Mouse (Mus musculus): ENCODE data around the gene Itih4. TPM values are rescaled to one million over a fixed set of nuclear protein-coding genes. Genes with fewer than 3 reads are reported as not detected.

The Itih4 gene
- total RNA-seq, 2 experiments from 2014 or later = not detected

DNA sequence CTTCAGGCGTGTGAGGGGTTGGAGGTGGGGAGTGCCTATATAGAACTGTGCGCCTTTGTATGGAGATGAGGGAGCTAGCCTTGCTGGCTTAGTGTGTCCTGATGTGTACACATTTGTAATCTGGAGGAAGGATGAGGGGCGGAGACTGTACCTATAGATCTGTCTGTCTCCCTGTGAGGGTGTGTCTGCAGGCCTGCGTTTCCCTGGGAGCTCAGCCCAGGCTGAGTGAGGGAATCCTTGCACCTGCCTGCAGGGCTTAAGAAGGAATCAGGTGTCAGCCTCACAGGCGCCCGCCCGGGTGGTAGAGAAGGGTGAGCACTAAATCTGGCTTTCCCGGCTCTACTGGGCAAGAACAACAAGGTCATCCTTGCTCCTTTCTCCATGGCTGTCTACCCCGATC lies 6.5 kb upstream of the Itih4 start:
- DNase-seq = no peak

DNA sequence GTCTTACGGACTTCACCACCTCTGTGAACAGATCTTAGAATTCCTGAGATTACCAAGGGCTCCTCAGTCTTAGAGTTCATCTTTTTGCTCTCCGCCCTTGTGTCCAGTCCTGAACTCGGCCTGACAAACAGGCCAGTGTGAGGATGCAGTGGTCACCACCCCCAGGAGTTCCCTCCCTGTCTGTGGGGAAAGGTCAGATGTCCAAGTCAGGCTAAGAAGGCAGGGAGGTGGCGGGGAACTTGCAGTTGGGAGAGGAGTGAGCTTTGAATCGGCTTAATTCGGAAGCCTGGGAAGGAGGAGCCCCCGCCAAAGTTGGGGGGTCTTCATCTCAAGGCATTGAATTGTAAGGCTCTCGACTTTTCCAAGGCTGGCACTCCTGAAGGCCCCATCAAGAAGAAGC lies 6.0 kb upstream of the Itih4 start:
- no peak for DNase-seq

DNA sequence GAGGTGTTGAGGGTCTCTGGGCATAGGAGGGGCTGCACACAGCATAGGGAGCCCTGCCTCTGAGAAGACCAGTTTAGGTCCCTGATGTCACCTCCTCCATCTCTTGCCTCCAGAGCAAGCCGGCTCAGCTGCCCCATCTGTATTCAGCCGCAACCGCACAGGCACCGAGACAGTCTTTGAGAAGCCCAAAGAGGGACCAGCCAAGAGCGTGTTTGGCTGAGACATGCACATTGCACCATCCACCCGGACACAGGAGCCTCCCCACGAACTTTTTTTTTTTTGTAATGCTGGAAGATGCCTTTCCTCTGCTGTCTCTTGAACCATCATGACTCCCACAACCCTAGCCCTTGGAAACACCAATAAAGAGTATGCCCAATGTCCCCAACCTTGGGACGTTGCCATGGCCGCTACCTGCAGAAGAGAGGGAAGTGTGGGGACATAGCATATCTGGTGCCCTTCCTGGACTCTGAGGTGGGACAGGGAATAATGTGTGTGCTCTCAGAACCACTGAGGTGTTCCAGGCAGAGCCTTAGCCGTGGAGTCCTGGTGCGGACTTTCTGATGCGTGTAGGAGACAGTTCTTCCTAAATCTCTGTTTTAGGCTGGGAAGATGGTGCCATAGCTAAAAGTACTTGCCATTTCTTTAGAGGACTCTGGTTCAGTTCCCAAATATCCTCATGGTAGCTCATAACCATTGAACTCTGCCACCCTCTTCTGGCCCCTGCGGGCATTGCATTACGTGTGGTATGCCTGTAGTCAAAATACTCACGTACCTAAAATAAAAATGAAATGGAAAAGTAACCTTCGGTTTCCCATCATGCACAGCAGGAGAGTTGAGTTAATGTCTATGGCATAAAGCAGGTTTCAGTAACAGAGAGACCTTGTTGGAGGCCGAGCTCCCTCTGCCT lies 5.2 kb upstream of the Itih4 start:
- DNase-seq = no peak

DNA sequence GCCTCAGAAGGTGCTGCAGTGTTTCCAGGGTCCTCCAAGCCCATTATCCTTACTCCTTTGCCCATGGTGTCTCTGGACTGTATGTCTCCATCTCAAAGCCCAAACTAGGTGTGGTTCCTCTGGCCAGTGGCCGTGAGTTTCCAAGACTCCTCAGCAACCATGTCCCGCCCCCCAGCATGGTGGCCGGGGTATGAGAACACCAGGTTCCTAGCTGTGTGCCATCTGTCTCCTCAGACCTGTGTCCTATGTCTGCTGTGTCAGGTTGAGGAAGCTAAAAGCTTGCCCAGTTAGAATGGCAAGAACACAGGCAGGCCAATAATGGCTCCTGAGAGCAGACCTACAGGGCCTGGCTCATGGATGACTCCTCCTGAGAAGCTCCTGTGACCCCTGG lies 4.6 kb upstream of the Itih4 start:
- DNase-seq = no peak

DNA sequence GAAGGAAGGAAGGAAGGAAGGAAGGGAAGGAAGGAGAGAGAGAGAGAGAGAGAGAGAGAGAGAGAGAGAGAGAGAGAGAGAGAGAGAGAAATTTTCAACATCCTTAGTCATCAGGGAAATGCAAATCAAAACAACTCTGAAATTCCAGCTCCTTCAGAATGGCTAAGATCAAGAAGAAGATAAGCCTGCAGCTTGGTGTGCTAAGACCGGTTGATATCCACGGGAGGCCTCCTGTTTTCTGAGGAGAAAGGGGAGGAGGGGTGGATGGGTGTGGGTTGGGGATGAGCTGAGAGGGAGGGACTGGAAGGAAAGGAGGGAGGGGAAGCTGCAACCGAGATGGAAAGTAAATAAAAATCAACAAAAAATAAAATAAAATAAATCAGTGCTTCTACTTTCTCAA lies 978 bp upstream of the Itih4 start:
- DNase-seq = no peak

DNA sequence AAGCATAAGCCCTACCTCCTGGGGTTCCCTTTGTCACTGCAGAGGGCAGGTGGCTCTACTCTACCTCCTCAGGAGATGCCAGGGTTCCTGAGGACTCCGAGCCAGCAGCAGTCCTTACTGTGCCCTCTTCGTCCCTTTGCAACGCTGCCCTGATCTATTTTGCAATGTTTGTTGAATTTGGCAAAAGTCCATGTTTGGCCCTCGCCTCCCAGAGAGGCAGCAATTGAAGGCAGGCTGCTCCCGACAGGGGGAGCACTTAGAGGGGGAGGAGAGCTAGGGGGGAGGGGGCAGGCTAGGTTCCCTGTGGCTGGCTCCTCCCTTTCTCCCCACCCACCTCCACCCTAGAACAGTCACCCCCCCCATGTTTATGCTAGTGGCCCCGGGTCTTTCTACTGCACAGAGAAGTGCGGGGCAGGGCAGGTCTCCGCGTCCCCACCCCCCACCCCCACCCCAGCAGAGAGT lies 2.0 kb downstream of the Itih4 start:
- DNase-seq = no peak

DNA sequence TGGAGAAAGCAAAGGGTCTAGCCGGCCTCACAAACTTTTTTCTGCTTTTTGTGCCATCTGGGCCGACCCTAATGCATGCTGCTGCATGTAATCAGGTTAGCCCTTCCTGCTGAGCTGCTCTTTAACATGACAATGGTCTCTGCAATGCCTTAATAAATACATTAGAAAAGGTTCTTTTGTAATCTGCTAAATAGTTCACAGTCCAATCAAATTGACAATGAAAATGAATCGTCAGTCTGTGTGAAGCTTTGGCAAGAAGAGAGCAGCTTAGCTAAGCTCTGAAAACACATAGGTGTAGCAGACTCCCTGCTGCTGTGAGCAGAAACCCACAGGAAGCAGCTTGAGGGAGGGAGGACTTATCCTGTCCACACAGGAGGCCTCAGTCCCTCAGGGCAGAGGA lies 13.7 kb downstream of the Itih4 start:
- DNase-seq = no peak

DNA sequence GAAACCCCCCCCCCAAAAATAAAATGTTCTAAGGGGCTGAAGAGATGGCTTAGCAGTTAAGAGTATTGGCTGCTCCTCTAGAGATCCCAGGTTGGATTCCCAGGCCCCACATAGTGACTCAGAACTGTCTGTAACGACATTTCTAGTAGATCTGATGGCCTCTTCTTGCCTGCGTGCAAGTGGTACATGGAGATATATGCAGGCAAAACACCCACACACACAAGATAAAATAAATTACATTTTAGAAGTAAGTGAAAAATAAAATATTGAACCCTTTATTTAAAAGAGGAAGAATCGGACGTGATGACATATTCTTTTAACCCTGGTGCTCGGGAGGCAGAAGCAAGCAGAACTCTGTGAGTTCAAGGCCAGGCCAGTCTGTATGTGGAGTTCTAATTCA lies 16.4 kb downstream of the Itih4 start:
- no peak for DNase-seq

DNA sequence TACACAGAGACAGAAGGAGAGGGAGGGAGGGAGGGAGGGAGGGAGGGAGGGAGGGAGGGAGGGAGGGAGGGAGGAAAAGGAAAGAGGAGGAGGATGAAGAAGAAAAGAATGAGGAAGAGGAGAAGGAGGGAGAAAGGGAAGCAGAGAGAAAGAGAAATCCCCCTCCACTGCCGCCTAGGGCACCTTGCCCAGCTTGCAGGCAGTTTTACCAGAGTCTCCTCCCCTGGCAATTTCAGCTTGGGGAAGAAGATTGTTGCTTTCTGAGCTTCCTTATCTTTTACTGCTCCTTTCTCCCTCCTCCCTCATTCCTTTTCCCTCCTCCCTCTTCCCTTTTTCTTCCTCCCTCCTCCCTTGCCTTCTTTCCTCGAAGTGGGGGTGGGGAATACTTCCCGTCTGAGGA lies 16.8 kb downstream of the Itih4 start:
- DNase-seq = no peak

DNA sequence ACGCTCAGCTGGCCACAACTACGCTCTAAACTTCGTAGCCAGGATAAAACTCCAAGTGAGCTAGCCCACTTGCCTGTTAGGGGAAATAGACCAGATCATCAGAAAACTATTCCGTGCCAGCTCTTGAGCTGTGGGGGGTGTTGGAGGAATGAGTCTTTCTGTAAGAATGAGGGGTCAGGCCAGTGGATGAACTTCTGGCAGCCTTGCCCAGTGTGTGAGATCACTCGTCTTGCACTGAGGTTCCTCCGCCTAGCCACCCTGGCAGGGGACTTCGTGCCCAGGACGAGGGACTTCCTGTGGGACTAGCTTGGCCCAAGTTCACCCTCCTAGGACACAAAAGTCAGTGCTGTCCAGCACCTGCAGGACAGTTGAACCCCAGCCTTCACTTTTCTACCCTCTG lies 18.0 kb downstream of the Itih4 start:
- DNase-seq = no peak

DNA sequence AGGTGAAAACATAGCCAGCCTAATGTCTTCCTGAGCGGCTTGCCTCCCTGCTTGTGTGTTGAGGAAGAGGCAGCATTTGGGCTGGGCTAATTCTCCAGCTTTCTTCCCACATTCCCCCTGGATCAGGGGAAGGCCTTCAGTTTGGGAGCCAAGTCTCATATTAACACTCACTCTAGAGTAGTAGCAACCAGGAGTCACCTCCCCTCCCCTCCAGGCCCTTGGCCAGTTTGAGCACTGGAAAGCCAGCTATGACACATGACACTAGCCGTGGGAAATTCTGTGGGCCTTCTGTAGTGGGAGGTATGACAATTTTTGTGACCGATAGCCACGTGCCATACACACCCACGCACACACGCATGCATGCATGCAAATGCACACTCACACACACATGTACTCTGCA lies 19.7 kb downstream of the Itih4 start:
- DNase-seq = no peak

DNA sequence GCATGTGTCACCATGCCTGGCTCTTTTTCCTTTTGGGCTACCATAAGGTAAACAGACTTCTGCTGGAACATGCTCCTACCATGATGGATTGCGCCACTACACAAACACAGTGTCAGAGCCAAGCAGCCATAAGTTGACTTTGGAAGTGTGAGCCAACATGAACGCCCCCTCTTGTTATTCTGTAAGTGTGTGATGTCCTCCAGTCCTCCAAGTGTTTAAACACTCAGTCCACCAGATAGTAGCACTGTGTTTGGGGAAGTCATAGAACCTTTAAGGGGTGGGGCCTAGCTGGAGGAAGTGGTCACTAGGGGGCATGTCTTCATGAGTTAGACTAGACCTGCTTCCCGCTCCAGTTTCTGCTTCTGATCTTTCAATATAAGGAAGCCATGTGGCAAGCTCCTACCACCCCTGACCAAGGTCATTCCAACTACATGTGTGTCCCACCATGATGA lies 21.6 kb downstream of the Itih4 start:
- DNase-seq = no peak

DNA sequence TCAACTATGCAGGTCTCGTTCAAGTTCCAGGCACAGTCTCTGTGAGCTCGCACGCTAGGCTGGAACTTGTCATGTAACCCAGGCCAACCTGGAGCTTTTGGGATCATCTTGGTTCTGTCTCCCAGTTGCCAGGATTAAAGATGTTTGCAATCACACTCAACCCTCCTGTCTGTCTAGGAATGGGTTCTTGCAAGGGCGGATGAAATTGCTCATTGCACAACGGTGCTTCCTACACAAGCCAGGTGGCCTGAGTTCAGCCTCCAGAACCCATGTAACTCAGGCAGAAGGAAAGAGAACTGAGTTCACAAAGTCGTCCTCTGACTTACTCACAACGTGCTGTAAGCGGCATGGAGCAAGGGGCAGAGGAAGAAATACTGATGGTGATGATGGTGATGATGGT lies 24.9 kb downstream of the Itih4 start:
- no peak for DNase-seq

DNA sequence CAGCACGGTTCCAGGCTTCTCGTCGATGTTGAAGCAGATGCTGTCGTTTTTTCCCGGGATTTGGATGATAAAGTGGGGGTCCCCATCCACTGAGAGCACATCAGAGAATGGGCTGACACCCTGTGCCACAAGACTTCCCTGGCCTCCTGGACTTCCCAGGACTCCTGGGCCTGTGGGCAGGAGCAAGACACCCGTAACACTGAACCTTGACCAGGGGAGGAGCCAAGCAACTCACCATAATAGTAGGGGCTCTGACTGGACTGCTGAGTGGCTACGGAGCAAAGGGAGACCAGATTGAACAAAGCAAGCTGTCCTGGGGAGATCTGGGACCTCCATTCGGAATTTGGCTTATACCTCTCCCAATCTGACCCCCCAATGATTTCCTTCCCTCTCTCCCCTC lies 26.4 kb downstream of the Itih4 start:
- DNase-seq = no peak

DNA sequence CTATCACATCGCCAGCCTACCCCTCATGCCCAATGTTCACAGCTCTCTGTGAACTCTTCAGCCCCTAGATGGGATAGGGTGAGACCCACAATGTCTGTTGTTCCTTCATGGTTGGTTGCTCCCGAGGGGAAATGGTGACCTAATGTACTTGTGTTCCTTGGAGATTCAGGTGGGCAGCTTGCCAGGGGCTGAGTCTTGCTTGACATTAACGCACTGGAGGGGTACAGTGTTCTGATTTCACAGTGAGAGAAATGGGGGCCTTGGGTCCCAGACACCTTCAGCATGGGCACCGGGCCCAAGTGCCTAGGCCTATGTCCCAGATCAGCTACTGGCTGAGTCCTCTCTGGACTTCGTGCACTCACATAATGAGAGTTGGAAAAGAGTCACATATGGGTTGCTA lies 27.1 kb downstream of the Itih4 start:
- no peak for DNase-seq

DNA sequence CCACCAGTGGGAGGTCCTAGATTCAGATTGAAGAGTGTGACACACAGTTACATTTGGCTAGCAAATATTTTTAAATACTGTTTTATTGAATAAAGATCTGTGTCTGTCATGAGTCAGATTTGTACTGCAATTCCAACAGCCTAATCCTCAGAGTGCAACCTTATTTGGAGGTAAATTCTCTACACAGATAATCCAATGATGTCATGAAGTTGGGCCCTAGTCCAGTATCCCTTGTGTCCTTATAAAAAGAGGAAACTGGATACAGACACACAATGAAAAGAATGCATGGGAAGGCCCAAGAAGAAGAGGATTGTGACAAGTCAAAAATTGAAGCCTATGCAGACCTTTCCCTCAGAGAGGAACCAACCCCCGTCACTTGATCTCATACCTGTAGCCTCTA lies 30.2 kb downstream of the Itih4 start:
- no peak for DNase-seq

DNA sequence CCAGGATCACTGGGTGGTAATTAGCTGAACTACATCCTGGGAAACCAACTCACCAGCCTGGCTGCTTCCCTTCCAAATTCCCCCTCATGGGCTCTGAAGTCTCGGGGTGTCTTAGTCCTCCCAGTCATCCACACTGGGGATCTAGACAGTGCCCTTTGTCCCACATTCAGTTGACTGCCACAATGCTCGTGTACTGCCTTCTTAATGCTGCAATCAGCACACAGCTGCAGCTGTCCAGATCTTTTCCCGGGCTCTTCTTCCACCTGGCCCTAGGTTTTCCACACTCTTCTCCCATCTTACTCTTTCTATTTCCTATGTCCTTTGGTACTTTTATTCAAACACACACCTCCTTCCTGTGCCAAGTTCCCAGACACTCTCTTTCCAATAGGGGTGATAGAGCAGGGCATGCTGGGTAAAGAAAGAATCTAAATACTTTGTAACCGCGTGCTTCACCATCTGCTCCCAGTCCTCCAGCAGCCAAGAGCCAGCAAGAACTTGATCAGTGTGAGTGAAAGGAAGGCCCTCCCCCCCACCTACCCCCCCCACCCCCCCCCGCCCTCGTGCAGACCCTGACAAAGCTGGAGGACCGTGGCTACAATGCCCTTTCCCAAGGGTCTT lies 35.9 kb downstream of the Itih4 start:
- DNase-seq = no peak

DNA sequence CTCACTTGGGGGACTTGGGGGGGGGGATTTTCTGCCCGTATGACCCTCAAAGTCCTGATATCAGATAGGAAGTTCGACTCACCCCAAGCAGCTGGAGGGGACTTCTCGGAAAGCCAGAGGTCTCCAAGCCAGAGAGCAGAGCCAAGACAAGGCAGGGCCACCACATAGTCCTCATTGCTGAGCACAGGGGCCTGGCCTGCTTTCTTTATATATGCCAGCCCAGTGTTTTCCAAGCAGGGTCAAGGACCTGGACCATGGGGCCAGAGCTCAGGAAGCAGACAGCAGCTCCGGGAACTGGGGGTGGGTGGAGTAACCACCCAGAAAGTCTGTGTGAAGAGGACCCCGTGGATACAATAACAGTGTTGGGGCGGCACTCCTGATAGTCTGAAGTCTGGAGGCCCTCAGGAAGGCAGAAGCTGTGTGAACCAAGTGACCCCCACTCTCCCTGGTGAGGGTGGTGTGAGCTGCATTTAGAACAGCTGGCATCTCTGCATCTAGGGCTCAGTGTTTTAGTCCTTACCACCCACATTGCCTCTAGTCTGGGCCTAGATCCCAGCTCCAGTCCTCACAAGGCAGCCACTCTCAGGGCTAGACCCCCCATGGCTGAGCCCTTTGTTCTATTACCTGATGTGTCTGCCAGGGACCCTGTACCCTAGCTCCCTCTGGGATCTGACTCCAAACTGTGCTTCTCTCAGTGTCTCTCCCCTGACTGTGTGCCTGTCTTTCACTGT lies 37.3 kb downstream of the Itih4 start, which contains the start of gene Itih3:
TSS of gene Itih3 (minus strand) at position 386 of the 731 bp plus-strand sequence.
- peak; percentile 24 to 31 for DNase-seq

DNA sequence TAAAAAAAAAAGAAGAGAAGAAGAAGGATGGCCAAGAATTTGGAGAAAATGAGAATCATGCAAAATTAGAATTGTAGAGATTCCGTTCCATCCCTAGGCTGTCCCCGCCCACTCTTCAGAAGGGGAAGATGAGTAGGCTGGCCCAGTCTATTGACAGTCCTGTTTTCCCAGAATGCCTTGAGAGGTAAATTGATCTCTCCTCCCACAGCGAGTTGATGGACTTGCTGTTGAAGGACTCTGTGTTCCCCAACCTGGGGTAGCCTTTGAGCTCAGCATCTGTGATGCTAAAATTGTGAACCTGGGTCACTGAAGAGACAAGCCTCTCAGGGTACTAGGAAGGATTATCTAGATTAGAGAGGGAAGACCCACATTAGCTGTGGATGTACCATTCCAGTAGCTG lies 39.2 kb downstream of the Itih4 start:
- DNase-seq = no peak

DNA sequence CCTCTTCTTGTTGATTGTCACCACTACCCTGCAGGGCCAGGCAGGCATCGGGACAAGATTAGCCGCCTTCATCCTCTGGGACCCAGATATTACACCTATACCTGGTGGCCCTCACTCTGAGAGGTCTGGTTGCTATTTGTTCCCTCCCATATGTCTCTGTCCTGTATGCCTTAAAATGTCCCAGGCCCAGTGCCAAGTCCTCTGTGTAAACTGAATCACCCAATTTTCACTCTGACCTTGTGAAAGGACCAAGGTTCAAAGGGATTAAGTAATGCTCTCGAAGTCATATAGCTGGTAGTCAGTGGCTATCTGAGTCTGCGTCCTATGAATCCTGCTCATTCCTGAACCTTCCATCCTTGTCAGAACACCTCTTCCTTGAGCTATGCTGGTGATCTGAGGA lies 44.1 kb downstream of the Itih4 start:
- DNase-seq = no peak

DNA sequence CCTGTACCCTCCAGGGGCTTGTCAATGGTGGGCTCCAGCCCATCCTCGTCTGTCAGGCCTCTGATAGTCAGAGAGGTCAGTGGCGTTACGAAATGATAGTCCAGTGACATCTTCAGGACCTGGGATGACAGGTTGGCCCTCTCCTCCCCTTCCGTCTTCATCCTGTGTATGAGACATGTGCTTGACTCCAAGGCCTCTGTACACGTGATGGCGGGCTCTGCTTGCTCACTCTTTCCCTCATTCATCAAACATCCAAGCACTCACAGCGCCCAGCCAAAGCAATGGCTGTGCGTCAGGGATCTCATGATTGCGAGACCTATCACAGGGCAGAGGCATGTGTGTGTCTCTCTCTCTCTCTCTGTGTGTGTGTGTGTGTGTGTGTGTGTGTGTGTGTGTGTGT lies 47.1 kb downstream of the Itih4 start:
- DNase-seq = no peak

DNA sequence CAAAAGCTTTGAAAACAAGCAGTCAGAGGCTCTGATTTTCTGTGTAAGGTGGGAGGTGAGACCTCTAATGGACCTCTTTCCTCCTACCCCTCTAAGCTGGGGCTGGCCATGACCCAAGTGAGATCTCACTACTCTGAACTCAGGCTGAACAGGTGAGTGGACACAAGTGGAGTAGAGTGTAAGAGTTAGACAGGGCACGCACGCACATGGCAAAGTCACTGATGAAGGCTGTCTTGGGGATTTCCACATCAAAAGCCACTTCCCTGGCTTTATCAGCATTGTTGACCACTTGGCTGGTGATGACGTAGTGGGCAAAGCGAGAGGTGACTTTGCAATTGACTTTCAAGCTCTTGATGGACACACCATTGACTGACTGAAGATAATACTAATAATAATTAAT lies 56.0 kb downstream of the Itih4 start:
- DNase-seq = no peak

DNA sequence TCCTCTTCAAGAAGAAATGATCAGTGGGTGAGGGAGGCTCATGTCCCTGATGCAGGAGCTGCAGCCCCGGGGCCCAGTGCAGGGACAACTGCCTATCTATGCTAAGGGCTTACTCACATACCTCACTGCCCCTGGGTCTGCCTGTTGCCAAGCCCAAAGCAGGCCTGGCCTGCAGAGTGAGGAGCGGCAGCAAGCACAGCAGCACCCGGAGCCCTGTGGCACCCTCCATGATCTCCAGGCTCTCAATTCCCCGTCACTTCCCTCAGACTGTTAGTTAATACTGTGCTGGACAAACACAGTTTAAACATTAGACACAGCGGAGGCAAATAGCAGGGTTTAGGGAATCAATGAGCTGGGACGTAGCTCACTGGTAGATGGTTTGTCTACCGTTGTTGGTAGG lies 56.8 kb downstream of the Itih4 start, which contains the start of gene Itih1:
TSS of gene Itih1 (minus strand) at position 252 of the 400 bp plus-strand sequence.
- DNase-seq = no peak
